Mouse (Mus musculus) megakaryocyte-erythroid progenitor cell, adult 5-6 weeks (primary cell): ENCODE data around the gene Adh7. TPM values are rescaled to one million over a fixed set of nuclear protein-coding genes. Genes with fewer than 3 reads are reported as not detected.
A peak's percentile ranks its signal among the peaks of the same experiment; 100 is the strongest.

Experiments
- ATAC-seq: replicated peaks from 2 replicates; pipeline ENCODE4 v1.8.0; 2016; ENCODE audit warnings: mild to moderate bottlenecking, inconsistent platforms; ENCODE audit not compliant: severe bottlenecking, poor library complexity, low FRiP score, low TSS enrichment
- total RNA-seq, 2 experiments: library from RNA; stranded (forward) in 1 of 2; stranded (reverse) in 1 of 2; fragments of 200-1000, 215-1000 nt in 1 of 2; fragments of >200 nt in 1 of 2; fragmentation: Nextera tagmentation in 1 of 2; gene quantifications; 2 replicates each; pipeline ENCODE4 v1.2.3; 2014 to 2017

The Adh7 gene
- total RNA-seq, 2 experiments from 2014 or later, result not detected

GRCm38 (mm10) chr3:138222511-138222910, 5.0 kb downstream of the Adh7 start:
- no peak for ATAC-seq

GRCm38 (mm10) chr3:138222952-138223351, 5.4 kb downstream of the Adh7 start:
- ATAC-seq, result peak; percentile 90

GRCm38 (mm10) chr3:138224363-138224954, 6.9 kb downstream of the Adh7 start:
- ATAC-seq, result no peak

- no peak for ATAC-seq
Measured at GRCm38 (mm10) chr3:138225331-138225730, 7.8 kb downstream of the Adh7 start.

DNA sequence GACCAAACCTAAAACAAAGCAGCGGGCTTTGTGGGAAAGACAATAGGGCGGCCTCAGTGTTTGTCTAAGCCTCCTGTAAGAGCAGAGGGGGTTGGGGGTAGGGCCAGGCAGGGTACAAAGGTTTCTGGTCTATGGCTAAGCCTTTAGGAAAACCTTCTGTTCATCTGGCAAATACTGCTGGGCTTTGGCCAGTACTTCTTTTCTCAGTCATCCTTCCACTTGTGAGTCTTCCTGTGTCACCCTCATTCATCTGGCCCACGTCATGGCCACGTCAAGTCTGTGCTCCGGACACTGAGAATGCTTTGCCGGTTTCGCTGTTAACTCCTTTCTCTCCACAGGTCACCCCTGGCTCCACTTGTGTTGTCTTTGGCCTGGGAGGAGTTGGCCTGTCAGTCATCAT, 8.3 kb downstream of the Adh7 start:
- no peak for ATAC-seq

DNA sequence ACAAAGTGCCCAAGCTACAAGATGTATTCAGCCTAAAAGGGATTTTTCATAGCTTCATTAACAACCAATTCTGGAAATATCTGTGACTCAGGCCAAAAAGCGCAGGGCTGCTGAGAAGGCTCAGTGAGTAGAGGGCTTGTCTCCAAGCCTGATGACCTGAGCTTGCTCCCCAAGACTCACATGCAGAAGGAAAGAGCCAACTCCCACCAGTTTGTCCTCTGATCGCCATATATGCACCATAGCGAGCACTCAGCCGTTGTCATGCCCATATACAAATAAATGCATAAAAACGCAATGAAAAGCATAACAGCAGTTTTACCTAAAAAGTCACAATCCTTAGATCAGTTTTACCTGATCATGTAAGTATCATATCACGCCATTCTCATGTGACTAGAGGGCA, 8.9 kb downstream of the Adh7 start:
- ATAC-seq, result no peak

GRCm38 (mm10) chr3:138227082-138227481, 9.5 kb downstream of the Adh7 start:
- no peak for ATAC-seq

GRCm38 (mm10) chr3:138227782-138228181, 10.2 kb downstream of the Adh7 start:
- no peak for ATAC-seq

- no peak for ATAC-seq
Measured at GRCm38 (mm10) chr3:138229448-138229847, 11.9 kb downstream of the Adh7 start.

- ATAC-seq, result no peak
Measured at GRCm38 (mm10) chr3:138230266-138230665, 12.7 kb downstream of the Adh7 start.

DNA sequence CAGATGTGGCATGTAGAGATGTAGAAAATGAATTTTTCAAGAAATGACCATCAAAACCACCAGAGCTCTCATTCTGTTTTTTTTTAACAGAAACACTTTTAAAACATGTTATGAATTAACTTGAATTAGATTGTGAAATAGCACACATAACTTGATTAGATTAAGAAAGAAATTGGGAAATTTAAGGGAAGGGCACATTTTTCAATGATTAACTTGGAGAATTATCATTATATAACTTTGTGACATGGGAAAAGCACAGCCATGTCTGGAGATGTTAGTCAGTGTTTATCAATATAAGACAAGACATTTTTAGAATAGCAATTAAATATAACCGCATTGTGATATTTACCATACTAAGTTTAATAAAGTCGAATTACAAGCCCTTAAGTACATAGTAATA, 14.0 kb downstream of the Adh7 start:
- ATAC-seq, result no peak

- ATAC-seq, result no peak
Measured at GRCm38 (mm10) chr3:138236546-138237163, 19.1 kb downstream of the Adh7 start.

GRCm38 (mm10) chr3:138238046-138238445, 20.5 kb downstream of the Adh7 start:
- no peak for ATAC-seq

GRCm38 (mm10) chr3:138239461-138239860, 21.9 kb downstream of the Adh7 start:
- no peak for ATAC-seq

- ATAC-seq, result no peak
Measured at GRCm38 (mm10) chr3:138240411-138240810, 22.9 kb downstream of the Adh7 start.

DNA sequence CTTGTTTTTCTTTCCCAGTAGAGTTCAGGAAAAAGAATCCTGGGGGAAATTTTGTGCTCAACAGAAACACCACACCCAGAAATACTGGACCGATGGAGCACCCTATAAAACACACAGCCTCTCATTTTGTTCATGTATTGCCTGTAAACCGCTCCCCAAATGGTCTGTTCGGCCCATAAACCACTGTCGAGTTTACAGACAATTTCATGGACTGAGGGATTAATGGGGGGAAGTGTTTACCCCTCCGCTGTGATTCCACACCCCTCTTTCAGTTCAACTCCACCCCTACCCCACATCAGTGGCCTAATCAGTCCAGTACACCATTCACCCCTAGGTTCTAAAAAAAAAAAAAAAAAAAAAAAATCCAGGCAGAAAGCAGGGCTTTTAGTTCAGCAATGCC, 23.4 kb downstream of the Adh7 start:
- no peak for ATAC-seq

DNA sequence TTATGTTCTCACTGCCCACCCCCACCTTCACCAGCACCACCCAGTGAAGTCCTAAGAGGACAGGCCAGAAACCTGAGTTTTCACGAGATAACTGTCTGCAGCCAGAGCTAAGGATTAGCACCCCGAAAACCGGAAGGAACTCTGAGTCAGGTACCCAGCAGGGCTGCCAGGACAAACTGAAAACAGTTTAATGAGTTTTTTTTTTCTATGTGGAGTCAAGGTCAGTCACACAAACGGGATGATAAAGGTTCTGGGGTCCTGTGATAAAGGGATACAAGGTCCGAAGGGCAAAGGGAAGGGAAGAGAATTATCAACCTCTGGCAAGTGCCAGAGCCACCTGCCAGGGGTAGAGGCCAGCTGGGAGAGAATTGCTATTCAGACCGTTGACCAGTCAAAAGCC, 23.8 kb downstream of the Adh7 start:
- ATAC-seq, result no peak

GRCm38 (mm10) chr3:138242021-138242726, 24.6 kb downstream of the Adh7 start:
- no peak for ATAC-seq

GRCm38 (mm10) chr3:138242933-138243332, 25.4 kb downstream of the Adh7 start:
- ATAC-seq, result no peak

DNA sequence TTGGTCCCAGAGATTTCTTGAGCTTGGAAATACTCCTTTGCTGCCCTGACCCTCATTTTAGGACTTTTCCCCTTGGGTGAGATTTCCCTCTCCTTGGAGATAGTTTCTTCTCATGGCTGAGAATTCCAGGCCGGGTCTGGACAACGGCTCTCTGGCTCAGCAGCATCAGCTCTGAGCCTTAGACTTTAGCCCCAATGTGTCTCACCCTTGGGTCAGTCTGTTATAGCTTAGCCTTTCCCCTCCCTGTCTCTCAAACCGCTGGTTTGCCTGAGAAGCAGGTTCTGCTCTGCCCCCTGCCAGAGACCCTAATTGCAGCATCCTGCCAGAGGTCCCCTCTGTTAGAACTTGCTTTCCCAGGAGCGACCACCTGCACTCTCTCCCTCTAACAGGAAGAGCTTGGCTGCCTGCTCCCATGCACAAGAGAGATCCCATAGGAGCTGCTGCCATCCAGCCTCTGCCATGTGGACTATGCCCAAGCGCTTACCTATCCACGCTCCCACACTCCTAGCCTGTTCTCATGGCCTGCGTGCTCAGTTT, 26.8 kb downstream of the Adh7 start:
- ATAC-seq, result no peak
